Mouse (Mus musculus): ENCODE data around the gene Kcnh3. TPM values are rescaled to one million over a fixed set of nuclear protein-coding genes. Genes with fewer than 3 reads are reported as not detected.

Kcnh3 gene
- polyA plus RNA-seq, 1 experiment from 2014 or later: 4.5 TPM

- H3K9me3 ChIP-seq (ENCODE audit: control insufficient read depth, low read length): no peaks in the 10 kb centered on the region
- no peaks in the 10 kb centered on the region for H3K36me3 ChIP-seq (ENCODE audit: control insufficient read depth, insufficient read depth)
- no peak for ATAC-seq
- no peak overlapping the region for H3K27ac ChIP-seq (ENCODE audit: low read length)
- 69% methylated on average over 2 of the region's 2 CpGs for WGBS
- H3K27me3 ChIP-seq (replicated peaks; ENCODE audit: control insufficient read depth, insufficient read depth, low read length): no peaks in the 10 kb centered on the region; the same call in 1 of the 2 replicates
- H3K4me3 ChIP-seq (replicated peaks; ENCODE audit: low read length): no peak overlapping the region
- H3K4me1 ChIP-seq (replicated peaks; ENCODE audit: control insufficient read depth, insufficient read depth, low read length): no peaks in the 10 kb centered on the region
- H3K4me2 ChIP-seq (ENCODE audit: low read length): no peak overlapping the region
- no peak overlapping the region for H3K9ac ChIP-seq (replicated peaks; ENCODE audit: low read depth, low read length)
Observed at GRCm38 (mm10) chr15:99264363-99264762, 39.7 kb downstream of the Kcnh3 start.

GRCm38 (mm10) chr15:99265679-99266078 is 41.0 kb downstream of the Kcnh3 start:
- no peaks in the 10 kb centered on the region; the same call in 1 of the 2 replicates for H3K27me3 ChIP-seq (replicated peaks; ENCODE audit: control insufficient read depth, insufficient read depth, low read length)
- 0 out of 2 replicates have a peak, but pooled peaks have one; percentile 31 for ATAC-seq
- H3K4me3 ChIP-seq (replicated peaks; ENCODE audit: low read length): no peak overlapping the region
- H3K9ac ChIP-seq (replicated peaks; ENCODE audit: low read depth, low read length): no peak overlapping the region
- WGBS: 14% methylated on average over 4 of the region's 4 CpGs
- no peak overlapping the region for H3K27ac ChIP-seq (ENCODE audit: low read length)
- no peak overlapping the region for H3K4me2 ChIP-seq (ENCODE audit: low read length)
- H3K9me3 ChIP-seq (ENCODE audit: control insufficient read depth, low read length): no peaks in the 10 kb centered on the region
- H3K4me1 ChIP-seq (replicated peaks; ENCODE audit: control insufficient read depth, insufficient read depth, low read length): no peaks in the 10 kb centered on the region
- H3K36me3 ChIP-seq (ENCODE audit: control insufficient read depth, insufficient read depth): no peaks in the 10 kb centered on the region

- H3K27me3 ChIP-seq (replicated peaks; ENCODE audit: control insufficient read depth, insufficient read depth, low read length): no peaks in the 10 kb centered on the region
- H3K4me2 ChIP-seq (ENCODE audit: low read length): no peak overlapping the region
- 91% methylated on average over 8 of the region's 8 CpGs for WGBS
- H3K4me3 ChIP-seq (replicated peaks; ENCODE audit: low read length): no peak overlapping the region
- no peak overlapping the region for H3K27ac ChIP-seq (ENCODE audit: low read length)
- H3K9me3 ChIP-seq (ENCODE audit: control insufficient read depth, low read length): no peaks in the 10 kb centered on the region
- no peak overlapping the region for H3K9ac ChIP-seq (replicated peaks; ENCODE audit: low read depth, low read length)
- H3K36me3 ChIP-seq (ENCODE audit: control insufficient read depth, insufficient read depth): no peaks in the 10 kb centered on the region
- H3K4me1 ChIP-seq (replicated peaks; ENCODE audit: control insufficient read depth, insufficient read depth, low read length): no peaks in the 10 kb centered on the region; the same call in 1 of the 2 replicates
- no peak for ATAC-seq
Observed at GRCm38 (mm10) chr15:99276095-99276494, 51.4 kb downstream of the Kcnh3 start.

GRCm38 (mm10) chr15:99278271-99278670 is 53.6 kb downstream of the Kcnh3 start:
- Histone ChIP-seq H3K27ac (ENCODE audit: low read length) (no peak overlapping the region), H3K9ac (replicated peaks; ENCODE audit: low read depth, low read length) (no peak overlapping the region)
- 79% methylated on average over 7 of the region's 7 CpGs for WGBS

DNA sequence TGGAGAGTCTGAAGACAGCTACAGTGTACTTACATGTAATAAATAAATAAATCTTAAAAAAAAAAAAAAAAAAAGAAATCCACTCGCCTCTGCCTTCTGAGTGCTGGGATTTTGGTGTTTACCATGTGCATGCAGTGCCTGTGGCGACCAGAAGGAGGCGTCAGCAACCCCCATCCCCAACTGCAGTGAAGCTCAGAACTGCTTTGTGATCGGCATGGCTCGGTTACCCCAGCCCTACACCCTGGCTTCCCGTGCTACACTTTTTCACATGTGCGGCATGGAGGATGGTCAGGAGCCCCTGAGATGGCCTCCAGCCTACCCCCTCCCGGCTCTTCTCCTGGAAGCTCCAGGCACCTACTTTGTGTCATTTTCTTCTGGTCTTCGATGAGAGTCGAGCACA is 58.8 kb downstream of the Kcnh3 start:
- Histone ChIP-seq H3K4me3 (replicated peaks; ENCODE audit: low read length) (no peak overlapping the region), H3K27ac (ENCODE audit: low read length) (no peak overlapping the region), H3K4me1 (replicated peaks; ENCODE audit: control insufficient read depth, insufficient read depth, low read length) (no peaks in the 10 kb centered on the region), H3K9me3 (ENCODE audit: control insufficient read depth, low read length) (no peaks in the 10 kb centered on the region), H3K9ac (replicated peaks; ENCODE audit: low read depth, low read length) (no peak overlapping the region), H3K4me2 (ENCODE audit: low read length) (no peak overlapping the region), H3K27me3 (replicated peaks; ENCODE audit: control insufficient read depth, insufficient read depth, low read length) (no peaks in the 10 kb centered on the region), H3K36me3 (ENCODE audit: control insufficient read depth, insufficient read depth) (no peaks in the 10 kb centered on the region)
- ATAC-seq: no peak
- WGBS: 64% methylated on average over 10 of the region's 10 CpGs

More at GRCm38 (mm10) chr15:99278271-99278670, 53.6 kb downstream of the Kcnh3 start:
- no peak overlapping the region for H3K4me3 ChIP-seq (replicated peaks; ENCODE audit: low read length)
- no peaks in the 10 kb centered on the region for H3K36me3 ChIP-seq (ENCODE audit: control insufficient read depth, insufficient read depth)
- H3K9me3 ChIP-seq (ENCODE audit: control insufficient read depth, low read length): no peaks in the 10 kb centered on the region
- no peak for ATAC-seq
- no peaks in the 10 kb centered on the region for H3K4me1 ChIP-seq (replicated peaks; ENCODE audit: control insufficient read depth, insufficient read depth, low read length)
- H3K27me3 ChIP-seq (replicated peaks; ENCODE audit: control insufficient read depth, insufficient read depth, low read length): no peaks in the 10 kb centered on the region
- H3K4me2 ChIP-seq (ENCODE audit: low read length): no peak overlapping the region

GRCm38 (mm10) chr15:99284527-99285188 is 60.0 kb downstream of the Kcnh3 start:
- H3K27me3 ChIP-seq (replicated peaks; ENCODE audit: control insufficient read depth, insufficient read depth, low read length): no peaks in the 10 kb centered on the region
- no peak overlapping the region for H3K4me2 ChIP-seq (ENCODE audit: low read length)
- WGBS: 47% methylated on average over 14 of the region's 14 CpGs
- H3K9ac ChIP-seq (replicated peaks; ENCODE audit: low read depth, low read length): no peak overlapping the region
- no peak for ATAC-seq
- no peaks in the 10 kb centered on the region for H3K4me1 ChIP-seq (replicated peaks; ENCODE audit: control insufficient read depth, insufficient read depth, low read length)
- H3K9me3 ChIP-seq (ENCODE audit: control insufficient read depth, low read length): no peaks in the 10 kb centered on the region
- H3K27ac ChIP-seq (ENCODE audit: low read length): no peak overlapping the region
- H3K4me3 ChIP-seq (replicated peaks; ENCODE audit: low read length): no peak overlapping the region
- no peaks in the 10 kb centered on the region for H3K36me3 ChIP-seq (ENCODE audit: control insufficient read depth, insufficient read depth)

DNA sequence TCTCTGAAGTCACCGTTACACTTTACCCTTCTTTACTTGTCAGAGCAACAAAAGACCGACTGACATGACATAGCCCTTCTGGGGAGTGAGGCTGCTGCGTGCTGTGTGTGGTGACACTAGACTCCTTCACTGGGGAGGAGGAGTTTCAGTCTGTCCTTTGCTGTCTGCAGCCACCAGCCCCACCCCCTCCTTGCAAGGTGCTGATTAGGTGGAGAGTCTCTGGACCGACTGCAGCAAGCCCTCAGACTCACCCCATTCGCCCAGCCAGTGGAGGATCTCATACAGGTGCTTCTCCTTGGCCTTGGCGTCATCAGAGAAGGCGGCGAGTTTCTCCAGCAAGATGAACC is 60.5 kb downstream of the Kcnh3 start:
- H3K4me2 ChIP-seq (ENCODE audit: low read length): no peak overlapping the region
- H3K27ac ChIP-seq (ENCODE audit: low read length): no peak overlapping the region
- H3K9ac ChIP-seq (replicated peaks; ENCODE audit: low read depth, low read length): no peak overlapping the region
- WGBS: 55% methylated on average over 8 of the region's 8 CpGs
- no peak overlapping the region for H3K4me3 ChIP-seq (replicated peaks; ENCODE audit: low read length)
- no peaks in the 10 kb centered on the region for H3K27me3 ChIP-seq (replicated peaks; ENCODE audit: control insufficient read depth, insufficient read depth, low read length)
- no peaks in the 10 kb centered on the region for H3K36me3 ChIP-seq (ENCODE audit: control insufficient read depth, insufficient read depth)
- no peak for ATAC-seq
- H3K4me1 ChIP-seq (replicated peaks; ENCODE audit: control insufficient read depth, insufficient read depth, low read length): no peaks in the 10 kb centered on the region
- H3K9me3 ChIP-seq (ENCODE audit: control insufficient read depth, low read length): no peaks in the 10 kb centered on the region

- no peak for ATAC-seq
- no peak overlapping the region for H3K9ac ChIP-seq (replicated peaks; ENCODE audit: low read depth, low read length)
Observed at GRCm38 (mm10) chr15:99290586-99290985, 65.9 kb downstream of the Kcnh3 start.

More at GRCm38 (mm10) chr15:99290586-99290985, 65.9 kb downstream of the Kcnh3 start:
- Histone ChIP-seq H3K4me2 (ENCODE audit: low read length) (no peak overlapping the region), H3K27me3 (replicated peaks; ENCODE audit: control insufficient read depth, insufficient read depth, low read length) (no peaks in the 10 kb centered on the region), H3K27ac (ENCODE audit: low read length) (no peak overlapping the region), H3K4me3 (replicated peaks; ENCODE audit: low read length) (no peak overlapping the region), H3K36me3 (ENCODE audit: control insufficient read depth, insufficient read depth) (no peaks in the 10 kb centered on the region), H3K9me3 (ENCODE audit: control insufficient read depth, low read length) (no peaks in the 10 kb centered on the region), H3K4me1 (replicated peaks; ENCODE audit: control insufficient read depth, insufficient read depth, low read length) (peaks cover 8% of the 10 kb centered on the region)
- 95% methylated on average over 11 of the region's 11 CpGs for WGBS

Measured in forebrain, embryonic 16.5 days (tissue).